Mouse (Mus musculus) spleen, adult 2 months (tissue): Measurements from ENCODE around the gene Iqch.

Source experiments
- CTCF ChIP-seq: fragments of 200-500 bp; IDR thresholded peaks from 2 replicates; pipeline ENCODE4 v1.5.1; 2011; ENCODE audit warnings: mild to moderate bottlenecking, inconsistent platforms; ENCODE audit not compliant: insufficient read depth, insufficient read length, insufficient replicate concordance; ENCODE audit errors: extremely low read depth
- POLR2A ChIP-seq: fragments of 200-500 bp; IDR thresholded peaks from 2 replicates; pipeline ENCODE4 v1.6.1; 2011; ENCODE audit warnings: low read depth, low read length, inconsistent platforms

- TF ChIP-seq CTCF, result no peak
- TF ChIP-seq POLR2A, result no peak
Measured at GRCm38 (mm10) chr9:63382761-63383160, 219.5 kb downstream of the Iqch start.
